Mouse (Mus musculus) forebrain, embryonic 15.5 days (tissue): ENCODE results near the gene Fndc1. TPM values are rescaled to one million over a fixed set of nuclear protein-coding genes. Genes with fewer than 3 reads are reported as not detected.

Experiments used
- ATAC-seq: fragments of 200-750 bp; cut with Nextera tagmentation; replicated peaks from 2 replicates; pipeline ENCODE4 v1.8.0; 2017; ENCODE audit warnings: mild to moderate bottlenecking, moderate TSS enrichment, moderate library complexity
- H3K27ac ChIP-seq: fragments of 300-500 bp; sonication (generic); replicated peaks from 2 replicates; pipeline ENCODE4 v1.5.1; 2015; ENCODE audit warnings: mild to moderate bottlenecking, inconsistent platforms
- H3K27me3 ChIP-seq: fragments of 300-500 bp; sonication (generic); 2 replicates; pipeline ENCODE4 v1.6.1; 2015; ENCODE audit warnings: inconsistent platforms
- H3K36me3 ChIP-seq: fragments of 300-500 bp; sonication (generic); 2 replicates; pipeline ENCODE4 v1.6.1; 2015; ENCODE audit warnings: mild to moderate bottlenecking, inconsistent platforms
- H3K4me1 ChIP-seq: fragments of 300-500 bp; sonication (generic); 2 replicates; pipeline ENCODE4 v1.6.1; 2015; ENCODE audit warnings: inconsistent platforms
- H3K4me2 ChIP-seq: fragments of 300-500 bp; sonication (generic); replicated peaks from 2 replicates; pipeline ENCODE4 v1.6.1; 2015; ENCODE audit warnings: mild to moderate bottlenecking, inconsistent platforms
- H3K4me3 ChIP-seq: fragments of 300-500 bp; sonication (generic); 2 replicates; pipeline ENCODE4 v1.5.1; 2015; ENCODE audit warnings: mild to moderate bottlenecking, inconsistent platforms
- H3K9ac ChIP-seq: fragments of 300-500 bp; sonication (generic); replicated peaks from 2 replicates; pipeline ENCODE4 v1.6.1; 2015; ENCODE audit warnings: mild to moderate bottlenecking, inconsistent platforms
- H3K9me3 ChIP-seq: fragments of 300-500 bp; sonication (generic); 2 replicates; pipeline ENCODE4 v1.6.1; 2016; ENCODE audit warnings: inconsistent platforms
- WGBS: fragments of 180-500 bp; shearing (Covaris S2); methylation state at CpG from one replicate; pipeline ENCODE4 v1.1.7; 2015; ENCODE audit warnings: mixed read lengths; 5-methylcytosine and 5-hydroxymethylcytosine counted together
- polyA plus RNA-seq: library from polyadenylated mRNA; unstranded; fragments of >200 nt; fragmentation: Nextera tagmentation; extraction: Ambion mirVana; gene quantifications from 2 replicates; pipeline ENCODE4 v1.2.1, GENCODE M21; 2015

The Fndc1 gene
- polyA plus RNA-seq, 1 experiment from 2014 or later: 2.0 TPM

DNA sequence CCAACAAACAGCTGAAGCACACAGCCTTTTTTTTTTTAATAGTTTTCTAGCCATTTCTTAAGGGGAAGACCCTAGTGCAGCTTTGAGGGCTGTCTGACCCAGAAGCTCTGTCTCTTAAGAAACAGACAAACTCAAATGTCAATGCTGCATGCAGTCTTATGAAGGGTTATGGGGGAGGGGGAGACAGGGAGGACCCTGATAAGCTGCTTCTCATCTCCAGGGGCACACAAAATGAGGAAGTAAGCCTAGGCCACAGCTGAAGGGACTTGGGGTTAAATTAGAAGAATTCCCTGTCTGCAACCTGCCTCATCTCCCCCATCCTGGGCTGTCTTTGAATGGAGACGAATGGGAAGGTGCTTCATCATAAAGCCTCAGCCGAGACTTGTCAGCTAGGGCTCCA lies 19.1 kb downstream of the Fndc1 start:
- Histone ChIP-seq H3K36me3 (no peaks in the 10 kb centered on the region), H3K9ac (no peak overlapping the region), H3K4me2 (no peak overlapping the region), H3K27me3 (no peaks in the 10 kb centered on the region), H3K4me3 (no peak overlapping the region), H3K9me3 (no peaks in the 10 kb centered on the region), H3K4me1 (no peaks in the 10 kb centered on the region), H3K27ac (no peak overlapping the region)
- WGBS: 84% methylated on average over 2 of the region's 2 CpGs
- ATAC-seq: no peak

GRCm38 (mm10) chr17:7805105-7805504 lies 22.0 kb downstream of the Fndc1 start:
- no peak overlapping the region for H3K9ac ChIP-seq
- no peaks in the 10 kb centered on the region for H3K9me3 ChIP-seq
- no peak overlapping the region for H3K4me3 ChIP-seq
- H3K4me1 ChIP-seq: no peaks in the 10 kb centered on the region
- no peaks in the 10 kb centered on the region for H3K36me3 ChIP-seq
- no peak overlapping the region for H3K4me2 ChIP-seq
- WGBS: 78% methylated on average over 6 of the region's 6 CpGs
- H3K27ac ChIP-seq: no peak overlapping the region
- H3K27me3 ChIP-seq: no peaks in the 10 kb centered on the region
- no peak for ATAC-seq

- WGBS: 78% methylated on average over 9 of the region's 9 CpGs
- Histone ChIP-seq H3K4me2 (no peak overlapping the region), H3K27ac (no peak overlapping the region), H3K9ac (no peak overlapping the region), H3K4me1 (no peaks in the 10 kb centered on the region), H3K27me3 (no peaks in the 10 kb centered on the region), H3K4me3 (no peak overlapping the region), H3K9me3 (no peaks in the 10 kb centered on the region), H3K36me3 (no peaks in the 10 kb centered on the region)
- ATAC-seq: no peak
Measured at GRCm38 (mm10) chr17:7802483-7802882, 24.6 kb downstream of the Fndc1 start.

- no peak overlapping the region for H3K4me3 ChIP-seq
- H3K27ac ChIP-seq: no peak overlapping the region
- no peaks in the 10 kb centered on the region for H3K4me1 ChIP-seq
- no peak overlapping the region for H3K4me2 ChIP-seq
- no peak for ATAC-seq
- no peaks in the 10 kb centered on the region for H3K27me3 ChIP-seq
- H3K9ac ChIP-seq: no peak overlapping the region
- H3K36me3 ChIP-seq: no peaks in the 10 kb centered on the region
- H3K9me3 ChIP-seq: no peaks in the 10 kb centered on the region
- 65% methylated on average over 3 of the region's 3 CpGs for WGBS
Measured at GRCm38 (mm10) chr17:7799894-7800293, 27.2 kb downstream of the Fndc1 start.

GRCm38 (mm10) chr17:7795584-7795983 lies 31.5 kb downstream of the Fndc1 start:
- Histone ChIP-seq H3K4me2 (no peak overlapping the region), H3K9ac (no peak overlapping the region), H3K9me3 (no peaks in the 10 kb centered on the region), H3K36me3 (no peaks in the 10 kb centered on the region), H3K4me3 (no peak overlapping the region), H3K27me3 (no peaks in the 10 kb centered on the region), H3K4me1 (no peaks in the 10 kb centered on the region), H3K27ac (no peak overlapping the region)
- 85% methylated on average over 8 of the region's 8 CpGs for WGBS
- no peak for ATAC-seq

DNA sequence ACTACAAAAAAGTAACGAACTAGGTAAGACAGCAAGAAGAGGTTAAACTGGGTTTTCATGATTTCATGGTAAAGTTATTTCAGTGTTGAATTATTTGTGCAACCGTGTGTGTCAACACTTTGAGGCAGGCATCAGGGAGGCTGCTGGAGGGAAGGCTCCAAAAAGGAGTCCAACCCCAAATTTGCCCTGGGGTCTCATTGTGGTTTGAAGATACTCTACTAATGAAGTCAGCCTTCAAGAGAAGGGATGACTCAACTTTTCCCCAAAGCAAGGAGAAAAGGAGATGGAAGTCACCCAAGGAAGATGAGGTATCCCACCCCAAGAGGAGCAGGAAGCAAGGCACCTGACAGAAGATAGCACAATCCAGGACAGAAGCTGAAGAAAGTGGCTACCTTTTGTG lies 31.9 kb downstream of the Fndc1 start:
- H3K9ac ChIP-seq: no peak overlapping the region
- no peaks in the 10 kb centered on the region for H3K27me3 ChIP-seq
- H3K9me3 ChIP-seq: no peaks in the 10 kb centered on the region
- no peak overlapping the region for H3K4me2 ChIP-seq
- no peak for ATAC-seq
- WGBS: 85% methylated on average over 2 of the region's 2 CpGs
- H3K36me3 ChIP-seq: no peaks in the 10 kb centered on the region
- no peaks in the 10 kb centered on the region for H3K4me1 ChIP-seq
- H3K27ac ChIP-seq: no peak overlapping the region
- no peak overlapping the region for H3K4me3 ChIP-seq

- H3K9me3 ChIP-seq: no peaks in the 10 kb centered on the region
- no peak for ATAC-seq
- no peaks in the 10 kb centered on the region for H3K4me1 ChIP-seq
- H3K4me2 ChIP-seq: no peak overlapping the region
- H3K9ac ChIP-seq: no peak overlapping the region
- H3K4me3 ChIP-seq: no peak overlapping the region
- H3K27me3 ChIP-seq: no peaks in the 10 kb centered on the region
- H3K36me3 ChIP-seq: no peaks in the 10 kb centered on the region
- WGBS: 88% methylated on average over 6 of the region's 6 CpGs
- H3K27ac ChIP-seq: no peak overlapping the region
Measured at GRCm38 (mm10) chr17:7794093-7794492, 33.0 kb downstream of the Fndc1 start.

GRCm38 (mm10) chr17:7790512-7790911 lies 36.6 kb downstream of the Fndc1 start:
- Histone ChIP-seq H3K9ac (no peak overlapping the region), H3K27ac (no peak overlapping the region), H3K4me1 (no peaks in the 10 kb centered on the region), H3K27me3 (no peaks in the 10 kb centered on the region), H3K4me3 (no peak overlapping the region), H3K36me3 (no peaks in the 10 kb centered on the region), H3K9me3 (no peaks in the 10 kb centered on the region), H3K4me2 (no peak overlapping the region)
- ATAC-seq: no peak
- 71% methylated on average over 3 of the region's 3 CpGs for WGBS

GRCm38 (mm10) chr17:7774101-7774500 lies 53.0 kb downstream of the Fndc1 start:
- no peak overlapping the region for H3K9ac ChIP-seq
- no peaks in the 10 kb centered on the region for H3K9me3 ChIP-seq
- 88% methylated on average over 3 of the region's 3 CpGs for WGBS
- ATAC-seq: no peak
- H3K27me3 ChIP-seq: no peaks in the 10 kb centered on the region
- no peaks in the 10 kb centered on the region for H3K36me3 ChIP-seq
- 0 out of 2 replicates have a peak, but pooled peaks cover 3% of the 10 kb centered on the region for H3K4me1 ChIP-seq
- H3K4me2 ChIP-seq: no peak overlapping the region
- no peak overlapping the region for H3K27ac ChIP-seq
- no peak overlapping the region for H3K4me3 ChIP-seq

DNA sequence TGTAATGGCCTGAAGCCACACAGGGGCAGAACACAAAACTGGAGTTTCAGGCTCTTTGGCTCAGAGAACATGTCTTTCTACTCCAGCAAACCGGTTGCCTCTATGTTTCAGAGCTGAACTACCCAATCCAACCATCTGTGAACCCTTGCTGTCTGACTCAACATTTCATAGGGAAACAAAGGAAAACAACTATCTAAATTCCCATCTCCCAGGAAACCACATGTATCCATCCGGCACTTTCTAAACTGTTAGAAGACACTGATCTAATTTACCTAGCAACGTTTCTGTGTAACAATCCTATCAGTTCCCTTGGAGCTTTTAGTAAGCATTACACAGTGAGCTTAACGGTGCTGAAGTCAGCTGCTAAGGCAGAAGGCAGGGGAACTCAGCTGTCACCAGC lies 67.3 kb downstream of the Fndc1 start:
- 75% methylated on average over 4 of the region's 4 CpGs for WGBS
- H3K27me3 ChIP-seq: no peaks in the 10 kb centered on the region
- H3K4me3 ChIP-seq: no peak overlapping the region
- no peaks in the 10 kb centered on the region for H3K4me1 ChIP-seq
- no peak overlapping the region for H3K27ac ChIP-seq
- no peaks in the 10 kb centered on the region for H3K36me3 ChIP-seq
- H3K9ac ChIP-seq: no peak overlapping the region
- no peak for ATAC-seq
- H3K9me3 ChIP-seq: no peaks in the 10 kb centered on the region
- H3K4me2 ChIP-seq: no peak overlapping the region

GRCm38 (mm10) chr17:7755001-7755400 lies 72.1 kb downstream of the Fndc1 start:
- H3K36me3 ChIP-seq: no peaks in the 10 kb centered on the region
- no peak overlapping the region for H3K27ac ChIP-seq
- no peaks in the 10 kb centered on the region for H3K4me1 ChIP-seq
- no peaks in the 10 kb centered on the region for H3K27me3 ChIP-seq
- H3K9ac ChIP-seq: no peak overlapping the region
- no peak overlapping the region for H3K4me3 ChIP-seq
- no peaks in the 10 kb centered on the region for H3K9me3 ChIP-seq
- no peak for ATAC-seq
- no peak overlapping the region for H3K4me2 ChIP-seq
- 88% methylated on average over 11 of the region's 11 CpGs for whole genome bisulfite sequencing

DNA sequence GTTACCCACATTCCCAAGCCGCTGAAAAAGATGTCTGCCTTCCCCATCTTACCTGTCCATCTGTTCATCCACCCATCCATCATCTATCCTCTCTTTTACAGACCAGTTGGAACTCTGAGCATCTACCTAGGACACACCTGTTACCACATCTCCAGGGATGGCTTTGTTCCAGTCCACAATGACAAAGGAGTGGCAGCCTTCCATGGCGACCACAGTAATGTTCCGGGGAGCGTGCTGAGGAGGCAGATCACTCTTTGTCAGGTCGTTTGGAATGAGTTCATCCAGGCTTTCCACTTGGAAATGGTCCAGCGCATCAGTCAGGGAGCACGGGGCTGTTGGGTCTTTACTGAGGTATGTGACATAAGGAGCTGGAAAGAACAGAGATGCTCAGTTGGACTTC lies 73.7 kb downstream of the Fndc1 start:
- no peaks in the 10 kb centered on the region for H3K4me1 ChIP-seq
- H3K4me2 ChIP-seq: no peak overlapping the region
- no peak overlapping the region for H3K4me3 ChIP-seq
- no peak for ATAC-seq
- 63% methylated on average over 7 of the region's 7 CpGs for WGBS
- H3K27ac ChIP-seq: no peak overlapping the region
- H3K36me3 ChIP-seq: no peaks in the 10 kb centered on the region
- H3K9ac ChIP-seq: no peak overlapping the region
- H3K27me3 ChIP-seq: no peaks in the 10 kb centered on the region
- H3K9me3 ChIP-seq: no peaks in the 10 kb centered on the region

DNA sequence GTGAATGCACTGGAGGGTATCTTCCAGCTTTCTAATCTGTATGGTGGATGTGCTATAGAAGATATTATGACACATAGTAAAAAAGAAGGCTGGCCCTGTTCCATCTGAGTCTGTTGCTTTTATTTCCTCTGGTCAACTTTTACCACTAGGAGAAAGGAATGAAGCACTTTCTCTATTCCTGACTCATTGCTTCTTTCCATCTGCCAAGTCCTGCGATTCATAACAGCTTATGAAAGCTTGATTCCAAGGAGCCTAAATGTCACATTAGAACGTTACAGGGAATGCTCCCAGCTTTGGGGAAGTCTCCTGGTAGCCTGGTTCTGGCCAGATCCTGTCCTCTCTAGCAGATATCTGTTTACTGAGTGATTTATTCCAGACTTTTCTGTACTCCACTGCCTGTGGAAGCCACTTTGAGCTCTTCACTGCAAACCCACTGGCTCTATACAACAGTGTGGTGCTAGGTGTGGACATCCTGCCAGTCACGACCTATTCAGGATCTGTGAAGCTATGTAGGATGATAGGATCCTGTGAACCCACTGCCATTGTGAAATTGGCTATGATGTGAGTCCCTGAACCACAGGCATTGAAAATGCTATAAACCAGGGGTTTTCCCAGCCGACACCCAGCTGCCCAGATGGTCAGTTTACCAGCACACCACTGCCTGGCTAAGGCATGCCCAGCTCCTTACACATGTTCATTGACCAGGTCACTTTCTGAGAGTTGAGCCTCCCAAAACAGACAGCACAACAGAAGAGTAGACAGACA lies 77.9 kb downstream of the Fndc1 start:
- Histone ChIP-seq H3K4me1 (no peaks in the 10 kb centered on the region), H3K36me3 (no peaks in the 10 kb centered on the region), H3K27me3 (no peaks in the 10 kb centered on the region), H3K4me2 (no peak overlapping the region), H3K9me3 (no peaks in the 10 kb centered on the region), H3K27ac (no peak overlapping the region), H3K9ac (no peak overlapping the region), H3K4me3 (no peak overlapping the region)
- WGBS: 76% methylated on average over 4 of the region's 4 CpGs
- no peak for ATAC-seq
